Mouse (Mus musculus): ENCODE measurements around the gene Timm8b. TPM values are rescaled to one million over a fixed set of nuclear protein-coding genes. Genes with fewer than 3 reads are reported as not detected.

The Timm8b gene
- polyA plus RNA-seq, 1 experiment from 2014 or later, result 373 TPM

- H3K27me3 ChIP-seq (ENCODE audit: control insufficient read depth, insufficient read depth, low read length), result no peaks in the 10 kb centered on the region
- WGBS, result 89% methylated on average over 6 of the region's 6 CpGs
- ATAC-seq (ENCODE audit: insufficient number of reproducible peaks, insufficient read depth, low FRiP score, low read depth), result no peak
These were observed 28.4 kb downstream of the Timm8b start for GRCm38 (mm10) chr9:50632016-50632688.

GRCm38 (mm10) chr9:50633059-50633458 is 29.3 kb downstream of the Timm8b start:
- no peaks in the 10 kb centered on the region for H3K4me1 ChIP-seq (ENCODE audit: control insufficient read depth in 2 of 2, insufficient read depth in 2 of 2, low read length in 2 of 2)
- 54% methylated on average over 2 of the region's 2 CpGs for WGBS
- H3K4me2 ChIP-seq (ENCODE audit: low read length), result no peak overlapping the region
- no peak for ATAC-seq (ENCODE audit: insufficient number of reproducible peaks, insufficient read depth, low FRiP score, low read depth)
- H3K27ac ChIP-seq (replicated peaks in 1 of 2; ENCODE audit: control insufficient read depth in 1 of 2, insufficient read depth in 1 of 2, low read depth in 2 of 2, low read length in 2 of 2), result no peak overlapping the region
- H3K9ac ChIP-seq (ENCODE audit: low read length), result no peak overlapping the region
- no peak overlapping the region for H3K4me3 ChIP-seq (ENCODE audit: control insufficient read depth in 1 of 2, insufficient read depth in 1 of 2, low read depth in 1 of 2, low read length in 2 of 2)
- no peaks in the 10 kb centered on the region for H3K9me3 ChIP-seq (ENCODE audit: control insufficient read depth, low read length)
- no peaks in the 10 kb centered on the region for H3K27me3 ChIP-seq (ENCODE audit: control insufficient read depth, insufficient read depth, low read length)
- H3K36me3 ChIP-seq (ENCODE audit: control insufficient read depth, insufficient read depth, low read length), result peaks cover 51% of the 10 kb centered on the region

More at GRCm38 (mm10) chr9:50632016-50632688, 28.4 kb downstream of the Timm8b start:
- Histone ChIP-seq H3K9me3 (ENCODE audit: control insufficient read depth, low read length) (no peaks in the 10 kb centered on the region), H3K27ac (replicated peaks in 1 of 2; ENCODE audit: control insufficient read depth in 1 of 2, insufficient read depth in 1 of 2, low read depth in 2 of 2, low read length in 2 of 2) (no peak overlapping the region), H3K9ac (ENCODE audit: low read length) (no peak overlapping the region), H3K4me2 (ENCODE audit: low read length) (no peak overlapping the region), H3K4me3 (ENCODE audit: control insufficient read depth in 1 of 2, insufficient read depth in 1 of 2, low read depth in 1 of 2, low read length in 2 of 2) (no peak overlapping the region), H3K36me3 (ENCODE audit: control insufficient read depth, insufficient read depth, low read length) (peaks cover 42% of the 10 kb centered on the region), H3K4me1 (ENCODE audit: control insufficient read depth in 2 of 2, insufficient read depth in 2 of 2, low read length in 2 of 2) (no peaks in the 10 kb centered on the region)

- Histone ChIP-seq H3K9me3 (ENCODE audit: control insufficient read depth, low read length) (no peaks in the 10 kb centered on the region), H3K4me2 (ENCODE audit: low read length) (no peak overlapping the region), H3K4me1 (ENCODE audit: control insufficient read depth in 2 of 2, insufficient read depth in 2 of 2, low read length in 2 of 2) (no peaks in the 10 kb centered on the region), H3K4me3 (ENCODE audit: control insufficient read depth in 1 of 2, insufficient read depth in 1 of 2, low read depth in 1 of 2, low read length in 2 of 2) (no peak overlapping the region), H3K27me3 (ENCODE audit: control insufficient read depth, insufficient read depth, low read length) (no peaks in the 10 kb centered on the region), H3K36me3 (ENCODE audit: control insufficient read depth, insufficient read depth, low read length) (peaks cover 62% of the 10 kb centered on the region), H3K27ac (replicated peaks in 1 of 2; ENCODE audit: control insufficient read depth in 1 of 2, insufficient read depth in 1 of 2, low read depth in 2 of 2, low read length in 2 of 2) (no peak overlapping the region), H3K9ac (ENCODE audit: low read length) (no peak overlapping the region)
- ATAC-seq (ENCODE audit: insufficient number of reproducible peaks, insufficient read depth, low FRiP score, low read depth), result no peak
- WGBS, result 95% methylated on average over 11 of the region's 11 CpGs
These were observed 30.6 kb downstream of the Timm8b start for GRCm38 (mm10) chr9:50634270-50634669.

- no peak for ATAC-seq (ENCODE audit: insufficient number of reproducible peaks, insufficient read depth, low FRiP score, low read depth)
These were observed 43.2 kb downstream of the Timm8b start for GRCm38 (mm10) chr9:50646826-50647370.

GRCm38 (mm10) chr9:50650503-50650902 is 46.8 kb downstream of the Timm8b start:
- Histone ChIP-seq H3K4me2 (ENCODE audit: low read length) (no peak overlapping the region), H3K9me3 (ENCODE audit: control insufficient read depth, low read length) (no peaks in the 10 kb centered on the region), H3K36me3 (ENCODE audit: control insufficient read depth, insufficient read depth, low read length) (peaks cover 98% of the 10 kb centered on the region), H3K4me1 (ENCODE audit: control insufficient read depth in 2 of 2, insufficient read depth in 2 of 2, low read length in 2 of 2) (no peaks in the 10 kb centered on the region), H3K4me3 (ENCODE audit: control insufficient read depth in 1 of 2, insufficient read depth in 1 of 2, low read depth in 1 of 2, low read length in 2 of 2) (no peak overlapping the region), H3K27me3 (ENCODE audit: control insufficient read depth, insufficient read depth, low read length) (no peaks in the 10 kb centered on the region), H3K27ac (replicated peaks in 1 of 2; ENCODE audit: control insufficient read depth in 1 of 2, insufficient read depth in 1 of 2, low read depth in 2 of 2, low read length in 2 of 2) (no peak overlapping the region), H3K9ac (ENCODE audit: low read length) (no peak overlapping the region)
- WGBS, result 93% methylated on average over 10 of the region's 10 CpGs
- no peak for ATAC-seq (ENCODE audit: insufficient number of reproducible peaks, insufficient read depth, low FRiP score, low read depth)

More at GRCm38 (mm10) chr9:50646826-50647370, 43.2 kb downstream of the Timm8b start:
- WGBS, result 84% methylated on average over 10 of the region's 10 CpGs
- no peaks in the 10 kb centered on the region for H3K9me3 ChIP-seq (ENCODE audit: control insufficient read depth, low read length)
- H3K27me3 ChIP-seq (ENCODE audit: control insufficient read depth, insufficient read depth, low read length), result no peaks in the 10 kb centered on the region
- no peaks in the 10 kb centered on the region for H3K4me1 ChIP-seq (ENCODE audit: control insufficient read depth in 2 of 2, insufficient read depth in 2 of 2, low read length in 2 of 2)
- H3K36me3 ChIP-seq (ENCODE audit: control insufficient read depth, insufficient read depth, low read length), result peaks cover 98% of the 10 kb centered on the region
- H3K9ac ChIP-seq (ENCODE audit: low read length), result no peak overlapping the region
- no peak overlapping the region for H3K27ac ChIP-seq (replicated peaks in 1 of 2; ENCODE audit: control insufficient read depth in 1 of 2, insufficient read depth in 1 of 2, low read depth in 2 of 2, low read length in 2 of 2)
- H3K4me2 ChIP-seq (ENCODE audit: low read length), result no peak overlapping the region
- H3K4me3 ChIP-seq (ENCODE audit: control insufficient read depth in 1 of 2, insufficient read depth in 1 of 2, low read depth in 1 of 2, low read length in 2 of 2), result no peak overlapping the region

Other genes with a start within 250 kb of the Timm8b start
- gene Plet1, start 109.4 kb upstream of the Timm8b start, polyA plus RNA-seq (2014; fragmentation: Nextera tagmentation; extraction: Ambion mirVana), result 0.15 and 0.31 TPM in 2 replicates
- 88.7 and 98.4 TPM in 2 replicates for gene Pts, start 75.2 kb upstream of the Timm8b start, polyA plus RNA-seq (2014; fragmentation: Nextera tagmentation; extraction: Ambion mirVana)
- gene Il18, start 49.1 kb upstream of the Timm8b start, polyA plus RNA-seq (2014; fragmentation: Nextera tagmentation; extraction: Ambion mirVana), result 4.5 and 5.5 TPM in 2 replicates
- gene Bco2, start 48.7 kb upstream of the Timm8b start, polyA plus RNA-seq (2014; fragmentation: Nextera tagmentation; extraction: Ambion mirVana), result 0.12 TPM in 1 of 2 replicates, not detected in the other
- 0.31 TPM in 1 of 2 replicates, not detected in the other for gene Tex12, start 42.6 kb upstream of the Timm8b start, polyA plus RNA-seq (2014; fragmentation: Nextera tagmentation; extraction: Ambion mirVana)
- gene Sdhd, start 98 bp upstream of the Timm8b start, polyA plus RNA-seq (2014; fragmentation: Nextera tagmentation; extraction: Ambion mirVana), result 751 and 787 TPM in 2 replicates
- gene Pih1d2, start 13.4 kb downstream of the Timm8b start, polyA plus RNA-seq (2014; fragmentation: Nextera tagmentation; extraction: Ambion mirVana), result 1.9 TPM in 2 replicates
- gene Nkapd1, start 13.6 kb downstream of the Timm8b start, polyA plus RNA-seq (2014; fragmentation: Nextera tagmentation; extraction: Ambion mirVana), result 15.4 and 18.3 TPM in 2 replicates
- 161 TPM in 2 replicates for gene Dlat, start 55.9 kb downstream of the Timm8b start, polyA plus RNA-seq (2014; fragmentation: Nextera tagmentation; extraction: Ambion mirVana)
- gene Dixdc1, start 135.6 kb downstream of the Timm8b start, polyA plus RNA-seq (2014; fragmentation: Nextera tagmentation; extraction: Ambion mirVana), result 11.9 and 12.5 TPM in 2 replicates
- gene 2310030G06Rik, start 142.6 kb downstream of the Timm8b start, polyA plus RNA-seq (2014; fragmentation: Nextera tagmentation; extraction: Ambion mirVana), result 10.3 and 11.4 TPM in 2 replicates
- gene Cryab, start 147.4 kb downstream of the Timm8b start, polyA plus RNA-seq (2014; fragmentation: Nextera tagmentation; extraction: Ambion mirVana), result 1,286 and 1,345 TPM in 2 replicates
- gene Hspb2, start 148.4 kb downstream of the Timm8b start, polyA plus RNA-seq (2014; fragmentation: Nextera tagmentation; extraction: Ambion mirVana), result 312 and 322 TPM in 2 replicates
- gene Fdxacb1, start 164.3 kb downstream of the Timm8b start, polyA plus RNA-seq (2014; fragmentation: Nextera tagmentation; extraction: Ambion mirVana), result 9.0 and 9.1 TPM in 2 replicates
- gene Alg9, start 171.1 kb downstream of the Timm8b start, polyA plus RNA-seq (2014; fragmentation: Nextera tagmentation; extraction: Ambion mirVana), result 28.5 and 31.5 TPM in 2 replicates
- gene 1110032A03Rik, start 171.6 kb downstream of the Timm8b start, polyA plus RNA-seq (2014; fragmentation: Nextera tagmentation; extraction: Ambion mirVana), result 27.5 and 33.4 TPM in 2 replicates
- gene Ppp2r1b, start 241.4 kb downstream of the Timm8b start, polyA plus RNA-seq (2014; fragmentation: Nextera tagmentation; extraction: Ambion mirVana), result 38.8 and 39.4 TPM in 2 replicates

Measured in heart, embryonic 14.5 days (tissue).